Mouse (Mus musculus) thymus, postnatal 14 days (tissue): ENCODE measurements at regions not wholly inside any gene's neighbourhood (a gene's known extent, or its start where the extent isn't known, plus 50 kb on each side); places are given as distances from the start of the nearest gene placed in this dataset.
"Not testable (repeated sequence)": the region's sequence is repeated elsewhere in the genome, so short reads cannot be mapped to it uniquely, and the experiment has no call there.

Source experiments
- DNase-seq: peaks from one replicate; pipeline ENCODE4 v3.0.0; 2021

DNA sequence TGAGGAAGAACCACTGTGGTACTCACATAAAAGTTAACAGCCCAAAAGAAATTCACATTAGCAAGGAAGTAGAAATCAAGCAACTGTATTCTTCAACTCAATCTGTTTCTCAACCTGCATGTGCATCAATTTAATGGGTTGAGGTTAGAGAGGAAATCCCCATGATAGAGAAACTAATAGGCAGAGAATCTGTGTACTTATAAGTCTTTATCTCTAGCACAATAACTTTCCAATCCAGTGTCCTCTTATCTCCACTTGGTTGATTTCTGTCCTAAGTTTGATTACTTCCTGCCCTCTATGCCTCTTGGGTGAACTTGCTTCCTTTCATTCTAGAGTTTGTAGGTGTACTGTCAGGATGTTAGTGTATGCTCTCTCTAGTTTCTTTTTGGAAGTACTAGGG is 925.6 kb upstream of the Zfp386 start:
- DNase-seq, result no peak

DNA sequence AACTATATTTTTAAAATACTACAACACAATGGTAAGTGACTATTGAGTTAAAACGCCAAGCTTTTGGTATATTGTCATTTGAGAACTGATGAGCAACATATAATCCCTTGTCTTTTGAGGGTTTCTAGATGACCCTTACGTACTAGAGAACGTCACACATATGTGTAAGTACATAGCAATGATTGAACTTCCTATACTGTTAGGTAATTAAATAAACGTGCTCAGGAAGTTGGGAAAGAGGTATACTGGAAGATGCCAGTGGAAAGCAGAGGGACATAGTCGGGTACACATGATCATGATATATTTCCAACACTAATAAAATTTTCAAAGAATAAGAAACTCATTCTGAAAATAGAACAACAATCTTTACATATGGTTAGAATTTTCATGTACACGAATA is 914.6 kb upstream of the Zfp386 start:
- DNase-seq, result not testable (repeated sequence)

DNA sequence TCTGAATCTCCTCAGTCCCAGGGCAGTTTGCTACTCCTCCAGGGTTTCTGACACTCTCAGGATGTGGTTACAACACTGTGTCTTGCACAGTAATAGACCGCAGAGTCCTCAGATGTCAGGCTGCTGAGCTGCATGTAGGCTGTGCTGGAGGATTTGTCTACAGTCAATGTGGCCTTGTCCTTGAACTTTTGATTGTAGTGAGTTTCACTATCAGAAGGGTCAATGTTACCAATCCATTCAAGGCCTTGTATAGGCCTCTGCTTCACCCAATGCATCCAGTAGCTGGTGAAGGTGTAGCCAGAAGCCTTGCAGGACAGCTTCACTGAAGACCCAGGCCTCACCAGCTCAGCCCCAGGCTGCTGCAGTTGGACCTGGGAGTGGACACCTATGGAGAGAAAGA is 902.1 kb upstream of the Zfp386 start:
- not testable (repeated sequence) for DNase-seq

DNA sequence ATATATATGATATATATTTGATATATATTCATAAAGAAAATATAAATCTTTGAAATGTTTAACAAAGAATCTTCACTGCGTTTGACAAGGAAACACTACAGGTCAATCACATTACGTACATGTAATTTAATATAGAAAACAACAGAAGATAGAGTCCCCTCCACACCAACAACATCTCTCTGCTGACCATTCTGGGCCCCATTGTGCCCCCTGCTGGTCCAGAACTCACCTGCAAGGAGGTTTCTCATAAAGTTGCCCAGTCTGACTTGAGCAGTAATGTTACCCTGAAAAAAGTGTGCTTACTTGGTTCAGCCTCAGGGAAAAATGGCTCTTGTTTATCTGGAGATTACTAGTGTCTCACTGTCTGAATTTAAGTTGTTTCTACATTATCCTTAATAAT is 901.1 kb upstream of the Zfp386 start:
- peak; percentile 35 for DNase-seq

DNA sequence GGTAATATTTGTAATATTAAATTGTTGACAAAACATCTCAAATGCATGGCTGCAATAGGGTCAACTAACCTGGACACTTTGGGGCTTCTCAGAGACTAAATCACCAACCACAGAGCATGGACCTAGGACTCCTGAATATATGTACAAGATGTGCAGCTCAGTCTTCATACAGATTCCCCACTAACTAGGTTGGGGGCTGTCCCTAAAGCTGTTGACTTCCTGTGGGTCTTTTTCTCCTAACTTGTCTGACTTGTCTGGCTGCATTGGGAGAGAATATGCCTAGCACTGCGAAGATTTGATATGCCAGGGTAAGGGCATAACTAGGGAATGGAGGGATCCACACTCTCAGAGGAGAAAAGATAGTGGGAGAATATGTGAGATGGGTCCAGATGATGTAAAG is 895.6 kb upstream of the Zfp386 start:
- DNase-seq, result not testable (repeated sequence)

DNA sequence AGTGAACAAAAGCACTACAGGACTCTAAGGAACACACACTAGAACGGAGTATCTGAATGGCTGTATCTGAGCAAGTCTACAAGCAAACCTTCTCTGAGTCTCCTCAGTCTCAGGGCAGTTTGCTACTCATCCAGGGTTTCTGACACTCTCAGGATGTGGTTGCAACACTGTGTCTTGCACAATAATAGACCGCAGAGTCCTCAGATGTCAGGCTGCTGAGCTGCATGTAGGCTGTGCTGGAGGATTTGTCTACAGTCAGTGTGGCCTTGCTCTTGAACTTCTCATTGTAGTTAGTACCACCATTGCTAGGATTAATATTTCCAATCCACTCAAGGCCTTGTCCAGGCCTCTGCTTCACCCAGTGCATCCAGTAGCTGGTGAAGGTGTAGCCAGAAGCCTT is 889.3 kb upstream of the Zfp386 start:
- DNase-seq, result not testable (repeated sequence)

DNA sequence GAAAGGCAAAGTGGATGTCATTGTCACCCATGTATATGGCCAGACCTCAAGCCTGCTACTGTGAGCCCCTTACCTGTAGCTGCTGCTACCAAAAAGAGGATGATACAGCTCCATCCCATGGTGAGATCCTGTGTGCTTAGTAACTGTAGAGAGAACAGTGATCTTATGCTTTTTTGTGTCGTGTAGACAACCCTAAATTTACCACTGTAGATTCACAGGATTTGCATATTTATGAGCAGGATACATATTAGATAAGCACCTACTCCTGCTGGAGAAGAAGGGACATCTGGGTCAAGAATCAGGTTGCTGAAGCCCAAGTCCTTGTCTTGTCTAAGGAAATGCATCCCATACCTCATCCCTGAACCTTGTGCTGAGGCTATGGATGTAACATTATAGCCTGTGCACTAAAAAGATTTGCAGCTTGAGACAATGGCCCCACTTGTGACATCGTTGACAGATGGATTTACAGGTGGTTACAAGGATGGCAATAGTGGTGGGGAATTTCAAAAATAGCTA is 888.7 kb upstream of the Zfp386 start:
- DNase-seq, result not testable (repeated sequence)

DNA sequence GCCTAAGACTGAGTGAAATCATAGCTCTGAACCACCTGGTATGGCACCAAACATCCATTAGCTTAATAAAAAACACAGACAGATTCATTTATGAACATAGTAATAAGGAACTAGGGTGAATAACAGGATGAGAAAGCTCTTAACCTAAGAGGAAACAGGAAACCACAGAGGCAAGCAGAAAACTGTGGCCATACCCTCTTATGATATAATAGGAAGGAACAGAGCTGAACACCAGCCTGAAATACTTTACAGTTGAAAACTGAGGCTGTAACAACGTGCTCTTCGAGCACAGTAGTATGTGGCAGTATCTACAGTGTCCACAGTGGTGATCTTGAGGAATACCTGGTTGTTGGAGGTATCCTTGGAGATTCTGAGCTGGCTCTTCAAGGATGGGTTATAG is 882.0 kb upstream of the Zfp386 start:
- DNase-seq, result peak; percentile 10

DNA sequence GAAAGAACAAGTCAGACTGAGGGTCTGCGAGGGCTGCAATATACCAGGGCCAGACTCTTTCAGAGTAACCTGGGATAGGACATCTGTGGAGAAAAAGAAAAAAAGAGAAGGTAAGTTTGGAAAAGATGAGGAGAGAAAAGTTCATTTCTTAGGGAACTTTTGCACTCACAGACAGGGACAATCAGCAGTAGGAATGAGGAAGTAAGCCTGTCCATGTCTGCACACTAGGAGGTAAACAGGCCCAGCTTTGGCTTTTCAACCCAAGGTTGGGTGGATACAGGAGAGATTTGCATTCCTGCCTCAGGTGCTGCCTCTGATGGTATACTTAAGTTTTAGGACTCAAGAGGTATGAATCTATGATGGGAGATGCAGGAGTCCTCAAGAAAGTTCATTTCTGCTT is 881.5 kb upstream of the Zfp386 start:
- DNase-seq, result not testable (repeated sequence)

DNA sequence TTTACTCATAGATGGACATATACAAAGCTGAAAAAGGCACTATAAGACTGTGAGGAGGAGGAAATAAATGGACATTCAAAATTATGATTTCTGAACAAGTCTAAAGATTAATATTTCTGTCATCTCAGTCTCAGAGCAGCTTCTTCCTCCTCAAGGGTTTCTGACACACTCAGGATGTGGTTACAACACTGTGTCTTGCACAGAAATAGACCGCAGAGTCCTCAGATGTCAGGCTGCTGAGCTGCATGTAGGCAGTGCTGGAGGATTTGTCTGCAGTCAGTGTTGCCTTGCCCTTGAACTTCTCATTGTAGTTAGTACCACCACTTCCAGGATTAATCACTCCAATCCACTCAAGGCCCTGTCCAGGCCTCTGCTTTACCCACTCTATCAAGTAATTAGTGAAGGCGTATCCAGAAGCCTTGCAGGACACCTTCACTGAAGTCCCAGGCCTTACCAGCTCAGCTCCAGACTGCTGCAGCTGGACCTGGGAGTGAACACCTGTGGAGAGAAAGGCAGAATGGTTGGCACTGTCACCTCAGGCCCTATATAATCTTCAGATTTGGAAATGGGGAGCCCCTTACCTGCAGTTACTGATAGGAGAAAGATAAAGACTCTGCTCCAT is 853.9 kb upstream of the Zfp386 start:
- peak; percentile 69 for DNase-seq

DNA sequence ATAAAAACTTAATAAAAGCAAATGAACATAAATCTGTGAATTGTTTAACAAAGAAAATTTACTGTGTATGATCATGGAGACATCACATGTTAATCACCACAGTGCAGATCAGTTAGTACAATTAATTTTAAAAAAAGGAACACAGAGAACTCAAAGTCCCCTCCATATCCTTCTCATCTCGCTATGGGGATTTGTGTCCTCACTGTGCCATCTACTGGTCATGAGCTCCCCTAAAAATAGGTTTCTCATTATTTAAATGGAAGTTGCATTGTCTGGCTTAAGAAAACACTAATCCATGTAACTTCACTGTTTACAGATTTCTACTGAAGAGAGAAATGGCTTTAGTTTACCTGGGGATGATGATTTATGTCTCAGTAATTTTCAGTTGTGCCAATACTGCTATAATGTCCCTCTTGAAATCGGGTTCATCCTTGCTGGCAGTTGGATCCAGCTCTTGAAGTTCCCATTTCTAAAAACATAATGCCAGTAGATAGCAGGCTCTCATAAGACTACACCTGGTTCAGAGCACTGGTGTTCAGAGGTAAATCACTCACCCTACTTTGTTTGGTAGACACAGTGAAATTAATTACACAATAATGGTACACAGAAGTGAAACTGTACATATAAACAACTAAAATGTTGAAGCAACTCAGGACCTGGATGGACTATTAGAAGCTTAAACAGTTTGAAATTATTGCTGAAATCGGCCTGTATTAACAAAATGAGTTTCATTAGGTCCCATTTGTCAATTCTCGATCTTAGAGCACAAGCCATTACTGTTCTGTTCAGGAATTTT is 850.0 kb upstream of the Zfp386 start:
- DNase-seq, result peak; percentile 5

DNA sequence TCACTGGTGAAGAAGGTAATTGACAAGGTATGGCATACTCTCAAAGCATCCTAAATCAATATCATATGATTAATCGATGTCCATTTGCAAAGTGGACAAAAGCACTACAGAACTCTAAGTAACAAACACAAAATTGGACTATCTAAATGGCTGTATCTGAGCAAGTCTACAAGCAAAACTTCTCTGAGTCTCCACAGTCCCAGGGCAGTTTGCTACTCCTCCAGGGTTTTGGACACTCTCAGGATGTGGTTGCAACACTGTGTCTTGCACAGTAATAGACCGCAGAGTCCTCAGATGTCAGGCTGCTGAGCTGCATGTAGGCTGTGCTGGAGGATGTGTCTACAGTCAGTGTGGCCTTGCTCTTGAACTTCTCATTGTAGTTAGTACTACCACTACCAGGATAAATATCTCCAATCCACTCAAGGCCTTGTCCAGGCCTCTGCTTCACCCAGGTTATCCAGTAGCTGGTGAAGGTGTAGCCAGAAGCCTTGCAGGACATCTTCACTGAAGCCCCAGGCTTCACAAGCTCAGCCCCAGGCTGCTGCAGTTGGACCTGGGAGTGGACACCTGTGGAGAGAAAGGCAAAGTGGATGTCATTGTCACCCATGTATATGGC is 839.6 kb upstream of the Zfp386 start:
- not testable (repeated sequence) for DNase-seq

DNA sequence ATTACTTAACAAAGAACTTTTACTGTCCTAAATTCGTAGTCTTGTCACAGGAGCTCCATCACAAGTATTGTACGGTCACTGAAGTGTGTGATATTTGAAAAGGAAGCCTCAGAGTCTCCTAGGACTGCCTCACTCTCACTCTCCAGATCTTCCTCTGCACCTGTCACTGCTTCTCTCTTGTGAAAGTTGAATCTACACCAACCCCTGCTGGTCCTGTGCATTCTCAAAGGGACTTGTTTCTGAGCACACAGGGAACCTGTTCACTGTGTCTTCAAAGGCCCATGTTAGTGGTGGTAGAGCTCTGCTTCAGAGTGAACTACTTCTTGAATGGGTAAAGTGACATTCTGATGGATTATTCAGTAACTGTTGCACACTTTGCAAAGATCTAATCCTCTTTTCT is 824.9 kb upstream of the Zfp386 start:
- peak; percentile 59 for DNase-seq

DNA sequence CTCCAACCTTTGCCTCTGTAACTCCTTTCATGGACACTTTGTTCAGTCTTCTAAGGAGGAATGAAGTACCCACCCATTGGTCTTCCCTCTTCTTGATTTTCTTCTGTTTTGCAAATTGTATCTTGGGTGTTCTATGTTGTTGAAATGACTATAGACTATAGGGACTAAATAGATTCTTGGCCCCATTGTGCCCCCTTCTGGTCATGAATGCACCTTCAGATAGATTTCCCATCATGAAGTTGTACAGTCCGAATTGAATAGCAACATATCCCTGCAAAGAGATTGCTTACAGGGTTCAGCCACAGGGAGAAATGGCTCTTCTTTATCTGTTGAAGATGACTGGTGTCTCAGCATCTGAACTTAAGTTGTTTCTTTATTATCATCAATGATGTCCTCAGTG is 817.6 kb upstream of the Zfp386 start:
- peak; percentile 32 for DNase-seq

DNA sequence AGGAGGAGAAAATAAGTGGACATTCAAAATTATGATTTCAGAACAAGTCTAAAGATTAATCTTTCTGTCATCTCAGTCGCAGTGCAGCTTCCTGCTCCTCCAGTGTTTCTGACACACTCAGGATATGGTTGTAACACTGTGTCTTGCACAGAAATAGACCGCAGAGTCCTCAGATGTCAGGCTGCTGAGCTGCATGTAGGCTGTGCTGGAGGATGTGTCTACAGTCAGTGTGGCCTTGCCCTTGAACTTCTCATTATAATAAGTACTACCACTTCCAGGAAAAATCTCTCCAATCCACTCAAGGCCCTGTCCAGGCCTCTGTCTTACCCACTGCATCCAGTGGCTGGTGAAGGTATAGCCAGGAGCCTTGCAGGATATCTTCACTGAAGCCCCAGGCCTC is 804.9 kb upstream of the Zfp386 start:
- DNase-seq, result peak; percentile 19

DNA sequence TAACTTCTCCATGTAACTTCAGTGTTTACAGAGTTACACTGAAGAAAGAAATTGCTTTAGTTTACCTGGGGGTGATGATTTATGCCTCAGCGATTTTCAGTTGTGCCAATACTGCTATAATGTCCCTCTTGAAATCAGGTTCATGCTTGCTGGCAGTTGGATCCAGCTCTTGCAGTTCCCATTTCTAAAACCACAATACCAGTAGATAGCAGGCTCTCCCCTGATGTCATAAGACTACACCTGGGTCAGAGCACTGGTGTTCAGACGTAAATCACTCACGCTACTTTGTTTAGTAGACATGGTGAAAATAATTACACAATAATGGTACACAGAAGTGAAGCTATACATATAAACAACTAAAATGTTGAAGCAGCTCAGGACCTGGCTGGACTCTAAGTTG is 800.2 kb upstream of the Zfp386 start:
- DNase-seq, result not testable (repeated sequence)

DNA sequence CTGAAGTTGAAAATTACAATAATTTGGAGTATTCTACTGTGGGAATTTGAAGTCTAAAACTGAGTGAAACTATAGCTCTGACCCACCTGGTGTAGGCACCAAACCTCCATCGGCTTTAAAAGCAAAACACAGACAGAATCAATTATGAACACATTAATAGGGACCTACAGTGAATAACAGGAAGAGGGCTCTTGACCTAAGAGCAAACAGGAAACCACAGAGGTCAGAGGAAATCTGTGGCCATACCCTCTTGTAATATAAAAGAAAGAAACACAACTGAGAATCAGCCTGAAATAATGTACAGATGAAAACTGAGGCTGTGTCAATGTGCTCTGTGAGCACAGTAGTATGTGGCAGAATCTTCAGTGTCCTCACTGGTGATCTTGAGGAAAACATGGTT is 789.7 kb upstream of the Zfp386 start:
- DNase-seq, result no peak

DNA sequence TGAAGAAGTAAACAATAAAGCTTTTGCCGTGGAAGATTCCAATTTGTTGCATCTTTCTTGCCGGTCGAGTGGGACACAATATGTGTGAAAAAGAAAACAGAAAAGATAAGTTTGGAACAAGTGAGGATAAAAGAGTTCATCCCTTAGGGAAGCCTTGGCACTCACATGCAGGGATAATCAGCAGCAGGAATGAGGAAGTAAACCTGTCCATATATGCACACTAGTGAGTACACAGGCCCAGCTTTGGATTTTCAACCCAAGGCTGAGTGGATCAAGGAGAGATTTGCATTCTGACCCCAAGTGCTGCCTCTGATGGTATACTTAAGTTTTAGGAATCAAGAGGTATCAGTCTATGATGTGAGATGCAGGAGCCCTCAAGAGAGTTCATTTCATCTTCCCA is 788.8 kb upstream of the Zfp386 start:
- no peak for DNase-seq

DNA sequence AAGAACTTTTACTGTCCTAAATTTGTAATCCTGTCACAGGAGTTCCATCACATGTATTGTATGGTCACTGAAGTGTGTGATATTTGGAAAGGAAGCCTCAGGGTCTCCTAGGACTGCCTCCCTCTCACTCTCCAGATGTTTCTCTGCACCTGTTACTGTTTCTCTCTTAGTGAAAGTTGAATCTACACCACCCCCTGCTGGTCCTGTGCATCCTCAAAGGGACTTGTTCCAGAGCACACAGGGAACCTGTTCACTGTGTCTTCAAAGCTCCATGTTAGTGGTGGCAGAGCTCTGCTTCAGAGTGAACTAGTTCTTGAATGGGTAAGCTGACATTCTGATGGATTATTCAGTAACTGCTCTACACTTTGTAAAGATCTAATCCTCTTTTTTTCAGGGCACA is 785.1 kb upstream of the Zfp386 start:
- DNase-seq, result peak; percentile 70

DNA sequence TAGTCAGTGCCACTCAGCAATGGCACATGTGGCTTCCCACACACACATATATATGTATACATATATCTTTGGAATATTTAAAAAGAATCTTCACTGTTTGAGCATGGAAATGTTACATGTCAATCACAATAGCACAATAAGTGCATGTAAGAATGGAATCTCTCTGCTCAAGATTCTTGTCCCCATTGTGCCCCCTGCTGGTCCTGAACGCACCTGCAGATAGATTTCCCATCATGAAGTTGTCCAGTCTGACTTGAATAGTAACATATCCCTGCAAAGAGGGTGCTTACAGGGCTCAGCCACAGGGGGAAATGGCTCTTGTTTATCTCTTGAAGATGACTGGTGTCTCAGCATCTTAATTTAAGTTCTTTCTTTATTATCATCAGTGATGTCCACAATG is 770.8 kb upstream of the Zfp386 start:
- DNase-seq, result not testable (repeated sequence)

DNA sequence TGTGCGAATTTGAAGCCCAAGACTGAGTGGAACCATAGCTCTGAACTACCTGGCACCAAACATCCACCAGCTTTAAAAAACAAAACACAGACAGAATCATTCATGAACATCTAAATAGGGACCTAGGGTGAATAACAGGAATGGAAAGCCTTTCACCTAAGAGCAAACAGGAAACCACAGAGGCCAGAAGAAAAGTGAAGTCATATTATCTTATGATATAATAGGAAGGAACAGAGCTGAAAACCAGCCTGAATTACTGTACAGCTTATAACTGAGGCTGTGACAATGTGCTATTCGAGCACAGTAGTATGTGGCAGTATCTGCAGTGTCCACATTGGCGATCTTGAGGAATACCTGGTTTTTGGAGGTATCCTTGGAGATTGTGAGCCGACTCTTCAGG is 753.8 kb upstream of the Zfp386 start:
- not testable (repeated sequence) for DNase-seq

DNA sequence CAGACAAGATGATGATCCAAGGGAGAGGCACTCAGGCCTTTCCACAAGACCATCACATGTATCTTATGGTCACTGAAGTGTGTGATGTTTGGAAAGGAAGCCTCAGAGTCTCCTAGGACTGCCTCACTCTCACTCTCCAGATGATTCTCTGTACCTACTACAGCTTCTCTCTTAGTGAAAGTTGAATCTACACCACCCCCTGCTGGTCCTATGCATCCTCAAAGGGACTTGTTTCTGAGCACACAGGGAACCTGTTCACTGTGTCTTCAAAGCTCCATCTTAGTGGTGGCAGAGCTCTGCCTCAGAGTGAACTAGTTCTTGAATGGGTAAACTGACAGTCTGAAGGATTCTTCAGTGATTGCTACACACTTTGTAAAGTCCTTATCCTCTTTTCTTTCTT is 749.5 kb upstream of the Zfp386 start:
- peak; percentile 50 for DNase-seq

DNA sequence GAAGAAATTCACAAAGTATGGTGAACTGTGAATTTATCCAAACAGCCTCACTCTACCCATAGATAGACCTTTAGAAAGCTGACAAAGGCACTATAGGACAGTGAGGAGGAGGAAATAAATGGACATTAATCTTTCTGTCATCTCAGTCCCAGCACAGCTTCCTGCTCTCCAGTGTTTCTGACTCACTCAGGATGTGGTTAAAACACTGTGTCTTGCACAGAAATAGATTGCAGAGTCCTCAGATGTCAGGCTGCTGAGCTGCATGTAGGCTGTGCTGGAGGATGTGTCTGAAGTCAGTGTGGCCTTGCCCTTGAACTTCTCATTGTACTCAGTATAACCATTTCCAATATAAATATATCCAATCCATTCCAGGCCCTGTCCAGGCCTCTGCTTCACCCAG is 735.6 kb upstream of the Zfp386 start:
- DNase-seq, result peak; percentile 22

DNA sequence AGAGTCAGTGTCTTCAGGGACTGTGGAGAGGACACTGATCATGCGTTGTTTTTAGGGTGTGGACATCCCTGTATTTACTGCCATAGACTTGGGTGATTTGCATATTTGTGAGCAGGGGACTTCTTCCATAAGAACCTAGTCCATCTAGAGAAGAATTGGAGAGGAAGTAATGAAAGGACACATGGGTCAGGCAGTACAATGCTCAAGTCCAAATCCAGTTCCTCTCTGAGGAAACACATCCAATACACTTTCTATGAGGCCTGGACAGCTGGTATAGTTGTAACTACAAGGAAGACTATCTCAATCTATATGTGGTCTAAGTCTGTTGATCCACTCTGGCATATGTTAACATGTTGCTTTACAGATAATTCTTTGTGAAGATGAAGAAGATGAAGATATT is 734.9 kb upstream of the Zfp386 start:
- DNase-seq, result not testable (repeated sequence)
